Mouse (Mus musculus): ENCODE results near the gene Slc51b.

DNA sequence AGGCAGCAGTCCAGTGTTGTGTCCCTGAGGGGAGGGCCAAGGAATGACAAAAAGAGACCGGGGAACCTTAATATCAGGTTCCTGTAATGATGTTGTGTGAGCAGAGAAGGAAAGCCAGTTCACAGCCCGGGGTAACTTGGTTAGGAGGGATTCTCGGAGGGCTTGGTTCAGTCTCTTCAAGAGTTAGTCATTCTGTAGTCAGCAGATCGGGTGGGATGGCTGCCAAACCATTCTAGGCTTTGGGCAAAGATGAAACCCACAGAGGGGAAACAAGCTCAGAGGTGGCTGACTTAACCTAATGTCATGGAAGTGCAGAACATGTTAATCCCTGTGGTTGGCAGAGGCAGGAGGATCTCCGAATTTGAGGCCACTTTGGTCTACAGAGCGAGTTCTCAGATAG lies 41.4 kb upstream of the Slc51b start:
- no peak for TF ChIP-seq CTCF (IDR thresholded peaks at IDR 0.05; ENCODE audit: low read depth, low read length)
- no peak for TF ChIP-seq POLR2A (IDR thresholded peaks at IDR 0.05; ENCODE audit: insufficient read depth, low read length)
- TF ChIP-seq EP300 (IDR thresholded peaks at IDR 0.05; ENCODE audit: insufficient read depth, low read depth, low read length) = no peak
